Mouse (Mus musculus): ENCODE results near the gene Pdcd1.
"Not testable (repeated sequence)": the region's sequence is repeated elsewhere in the genome, so short reads cannot be mapped to it uniquely, and the experiment has no call there.

Gene Pdcd1

GRCm38 (mm10) chr1:94033075-94033602 lies 19.2 kb downstream of the Pdcd1 start:
- peak in 1 of 2 experiments; percentile 50 for DNase-seq (ENCODE audit: inconsistent age in 2 of 2, low spot score in 1 of 2)

- DNase-seq (ENCODE audit: inconsistent age in 2 of 2, low spot score in 1 of 2) = peak; percentile 48 to 79
Measured at GRCm38 (mm10) chr1:94028741-94029140, 23.6 kb downstream of the Pdcd1 start.

GRCm38 (mm10) chr1:94027506-94028108 lies 24.7 kb downstream of the Pdcd1 start:
- DNase-seq (ENCODE audit: inconsistent age in 2 of 2, low spot score in 1 of 2) = no peak

- DNase-seq (ENCODE audit: inconsistent age in 2 of 2, low spot score in 1 of 2) = no peak
Measured at GRCm38 (mm10) chr1:94020151-94020550, 32.2 kb downstream of the Pdcd1 start, which contains the start of gene Neu4. TSS of gene Neu4 (plus strand) at chr1:94020451.

GRCm38 (mm10) chr1:94011643-94012042 lies 40.7 kb downstream of the Pdcd1 start:
- DNase-seq (ENCODE audit: inconsistent age in 2 of 2, low spot score in 1 of 2) = no peak

GRCm38 (mm10) chr1:94008826-94009225 lies 43.5 kb downstream of the Pdcd1 start:
- not testable (repeated sequence) for DNase-seq (ENCODE audit: inconsistent age in 2 of 2, low spot score in 1 of 2)

- not testable (repeated sequence) for DNase-seq (ENCODE audit: inconsistent age in 2 of 2, low spot score in 1 of 2)
Measured at GRCm38 (mm10) chr1:94005954-94006506, 46.3 kb downstream of the Pdcd1 start.

GRCm38 (mm10) chr1:94001023-94001422 lies 51.3 kb downstream of the Pdcd1 start:
- no peak for DNase-seq (ENCODE audit: inconsistent age in 2 of 2, low spot score in 1 of 2)

GRCm38 (mm10) chr1:93991491-93991890 lies 60.9 kb downstream of the Pdcd1 start:
- not testable (repeated sequence) for DNase-seq (ENCODE audit: inconsistent age in 2 of 2, low spot score in 1 of 2)

- DNase-seq (ENCODE audit: inconsistent age in 2 of 2, low spot score in 1 of 2) = not testable (repeated sequence)
Measured at GRCm38 (mm10) chr1:93991068-93991467, 61.3 kb downstream of the Pdcd1 start.

GRCm38 (mm10) chr1:93990209-93990608 lies 62.1 kb downstream of the Pdcd1 start, which contains the start of gene Gal3st2c:
TSS of gene Gal3st2c (plus strand) at chr1:93990509.
- DNase-seq (ENCODE audit: inconsistent age in 2 of 2, low spot score in 1 of 2) = not testable (repeated sequence)

- peak; percentile 62 to 75 for DNase-seq (ENCODE audit: inconsistent age in 2 of 2, low spot score in 1 of 2)
Measured at GRCm38 (mm10) chr1:93988786-93989185, 63.6 kb downstream of the Pdcd1 start.

All from adrenal gland, adult (tissue).